Mouse (Mus musculus) c-Kit-positive CD71-positive TER-119-positive erythroid progenitor cells, embryonic 14.5 days (primary cell): ENCODE measurements at regions not wholly inside any gene's neighbourhood (a gene's known extent, or its start where the extent isn't known, plus 50 kb on each side); places are given as distances from the start of the nearest gene placed in this dataset.

ENCODE experiments used
- DNase-seq: peaks from one replicate; pipeline ENCODE4 v3.0.0-alpha.2; 2013; ENCODE audit warnings: low spot score

- DNase-seq: no peak
Observed at GRCm38 (mm10) chr17:80827361-80827760, 99.1 kb upstream of the Map4k3 start.

- no peak for DNase-seq
Observed at GRCm38 (mm10) chr17:80825971-80826730, 97.9 kb upstream of the Map4k3 start.

- no peak for DNase-seq
Observed at GRCm38 (mm10) chr17:80825518-80825901, 97.2 kb upstream of the Map4k3 start.

- DNase-seq: no peak
Observed at GRCm38 (mm10) chr17:80824826-80825517, 96.7 kb upstream of the Map4k3 start.

- DNase-seq: no peak
Observed at GRCm38 (mm10) chr17:80824261-80824660, 96.0 kb upstream of the Map4k3 start.

- no peak for DNase-seq
Observed at GRCm38 (mm10) chr17:80820888-80821287, 92.6 kb upstream of the Map4k3 start.

GRCm38 (mm10) chr17:80818477-80819028 is 90.3 kb upstream of the Map4k3 start:
- DNase-seq: no peak

GRCm38 (mm10) chr17:80815747-80816146 is 87.5 kb upstream of the Map4k3 start:
- peak; percentile 8 for DNase-seq

GRCm38 (mm10) chr17:80813194-80813593 is 84.9 kb upstream of the Map4k3 start:
- no peak for DNase-seq

GRCm38 (mm10) chr17:80809275-80809674 is 81.0 kb upstream of the Map4k3 start:
- no peak for DNase-seq

GRCm38 (mm10) chr17:80808069-80808468 is 79.8 kb upstream of the Map4k3 start:
- no peak for DNase-seq

- no peak for DNase-seq
Observed at GRCm38 (mm10) chr17:80803361-80803915, 75.2 kb upstream of the Map4k3 start.

GRCm38 (mm10) chr17:80802622-80803021 is 74.3 kb upstream of the Map4k3 start:
- no peak for DNase-seq

- no peak for DNase-seq
Observed at GRCm38 (mm10) chr17:80801991-80802390, 73.7 kb upstream of the Map4k3 start.

GRCm38 (mm10) chr17:80801451-80801983 is 73.2 kb upstream of the Map4k3 start:
- DNase-seq: no peak

GRCm38 (mm10) chr17:80800877-80801276 is 72.6 kb upstream of the Map4k3 start:
- DNase-seq: no peak

- no peak for DNase-seq
Observed at GRCm38 (mm10) chr17:80800454-80800853, 72.2 kb upstream of the Map4k3 start.

GRCm38 (mm10) chr17:80799061-80799460 is 70.8 kb upstream of the Map4k3 start:
- DNase-seq: no peak

GRCm38 (mm10) chr17:80798281-80798980 is 70.1 kb upstream of the Map4k3 start:
- no peak for DNase-seq

- DNase-seq: no peak
Observed at GRCm38 (mm10) chr17:80796790-80797189, 68.5 kb upstream of the Map4k3 start.

- no peak for DNase-seq
Observed at GRCm38 (mm10) chr17:80796386-80796785, 68.1 kb upstream of the Map4k3 start.
